Mouse (Mus musculus): Measurements from ENCODE around the gene Spag9. TPM values are rescaled to one million over a fixed set of nuclear protein-coding genes. Genes with fewer than 3 reads are reported as not detected.

The Spag9 gene
- total RNA-seq, 2 experiments from 2014 or later = 44.9 to 65.2 TPM

DNA sequence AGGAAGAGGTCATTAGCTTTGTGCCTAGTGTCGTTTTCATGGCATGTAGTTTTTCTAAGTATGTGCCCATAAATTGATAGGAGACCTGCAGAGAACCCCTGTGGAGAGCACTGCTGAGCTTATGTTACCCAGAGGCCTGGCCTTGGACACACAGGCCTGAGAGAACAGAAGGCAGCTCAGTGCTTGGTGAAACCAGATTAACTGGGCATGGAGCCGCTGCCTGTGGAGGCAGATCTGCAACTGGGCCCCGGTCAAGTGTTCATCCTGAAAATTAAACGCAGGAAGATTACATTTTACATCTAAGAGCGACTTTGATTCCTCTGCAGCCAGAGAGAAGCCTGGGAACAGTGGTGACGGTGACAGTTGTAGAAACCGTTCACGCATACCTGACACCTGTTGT, 132.6 kb downstream of the Spag9 start:
- no peak for ATAC-seq (ENCODE audit: poor library complexity, severe bottlenecking)

DNA sequence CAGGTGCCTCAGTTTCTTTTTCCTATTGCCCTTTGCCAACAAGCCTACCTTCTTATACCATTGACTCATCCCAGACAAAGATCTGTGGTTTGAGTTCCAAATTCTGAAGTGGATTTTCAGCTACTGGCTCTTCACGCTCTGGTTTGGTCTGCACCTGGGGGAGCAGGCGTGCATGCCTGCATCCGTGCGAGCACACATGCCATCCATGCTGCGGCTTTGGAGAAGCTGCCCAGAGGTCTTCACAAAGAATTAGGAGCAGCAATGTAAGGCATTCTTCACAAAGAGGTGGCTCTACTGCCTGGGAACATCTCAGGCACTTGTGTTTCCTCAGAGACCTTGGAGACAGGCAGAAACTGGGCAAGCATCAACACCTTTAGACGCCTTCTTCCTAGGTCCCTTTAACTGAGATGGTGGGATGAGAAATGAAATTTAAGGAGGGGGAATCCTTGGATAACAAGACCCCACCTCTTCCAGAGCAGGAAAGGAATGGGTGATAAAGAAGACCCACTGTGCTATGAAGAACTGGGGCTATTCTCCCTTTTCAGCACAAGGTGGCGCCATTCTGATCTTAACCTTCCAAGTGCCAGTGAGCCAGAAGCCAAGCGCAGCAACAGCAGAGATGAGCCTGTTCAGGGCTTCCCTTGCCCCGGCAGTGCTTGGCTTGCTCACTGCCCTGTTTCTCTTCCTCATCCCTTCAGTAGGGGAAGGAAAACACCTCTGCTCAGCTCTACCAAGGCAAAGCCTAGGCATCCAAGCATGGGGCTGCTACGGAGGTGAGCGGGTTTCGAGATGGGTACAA, 133.6 kb downstream of the Spag9 start:
- peak; percentile 51 for ATAC-seq (ENCODE audit: poor library complexity, severe bottlenecking)

DNA sequence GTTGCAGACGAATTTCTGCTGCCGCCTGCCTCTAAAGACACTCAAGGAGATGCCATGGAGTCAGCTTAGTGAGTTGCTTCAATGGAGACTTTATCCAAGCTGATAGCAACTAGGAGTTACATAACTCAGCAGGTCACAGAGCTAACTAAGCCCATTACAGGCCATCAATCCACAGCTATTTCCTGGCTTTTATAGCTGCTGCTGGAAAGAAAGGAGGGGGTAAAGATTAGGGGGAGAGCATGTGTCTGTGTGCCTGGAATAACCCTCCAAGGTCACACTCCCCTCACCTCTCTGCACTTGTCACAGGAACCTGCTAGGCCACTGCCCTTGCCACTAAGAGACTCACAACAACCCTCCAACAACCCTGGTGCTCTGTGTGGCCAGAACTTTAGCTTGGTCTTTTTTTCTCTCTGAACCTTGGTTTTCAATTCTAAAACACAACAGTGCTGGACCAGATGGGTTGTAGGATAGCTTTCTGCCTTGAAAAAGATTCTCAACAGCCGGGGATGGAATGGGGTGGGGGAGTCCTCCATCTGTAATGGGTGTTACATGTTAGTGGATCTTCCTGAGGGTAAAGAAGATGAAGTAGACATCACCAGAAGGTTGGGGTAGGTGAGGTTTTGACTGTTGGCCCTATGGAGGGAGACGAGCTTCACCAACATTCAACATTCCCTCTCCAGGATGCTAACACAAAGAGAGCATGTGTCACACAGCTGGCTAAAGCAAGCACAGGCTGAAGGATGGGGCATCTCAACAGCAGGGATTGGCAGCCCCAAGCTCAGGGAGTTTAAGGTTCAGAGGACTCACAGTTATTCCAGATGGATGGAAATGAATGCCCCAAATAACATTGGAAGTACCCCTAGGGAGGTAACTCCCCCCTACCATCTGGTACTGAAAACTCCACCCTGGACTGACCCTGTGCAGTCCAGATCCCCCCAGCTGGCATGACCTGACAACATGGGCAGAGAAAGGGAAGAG, 134.5 kb downstream of the Spag9 start:
- no peak for ATAC-seq (ENCODE audit: poor library complexity, severe bottlenecking)

DNA sequence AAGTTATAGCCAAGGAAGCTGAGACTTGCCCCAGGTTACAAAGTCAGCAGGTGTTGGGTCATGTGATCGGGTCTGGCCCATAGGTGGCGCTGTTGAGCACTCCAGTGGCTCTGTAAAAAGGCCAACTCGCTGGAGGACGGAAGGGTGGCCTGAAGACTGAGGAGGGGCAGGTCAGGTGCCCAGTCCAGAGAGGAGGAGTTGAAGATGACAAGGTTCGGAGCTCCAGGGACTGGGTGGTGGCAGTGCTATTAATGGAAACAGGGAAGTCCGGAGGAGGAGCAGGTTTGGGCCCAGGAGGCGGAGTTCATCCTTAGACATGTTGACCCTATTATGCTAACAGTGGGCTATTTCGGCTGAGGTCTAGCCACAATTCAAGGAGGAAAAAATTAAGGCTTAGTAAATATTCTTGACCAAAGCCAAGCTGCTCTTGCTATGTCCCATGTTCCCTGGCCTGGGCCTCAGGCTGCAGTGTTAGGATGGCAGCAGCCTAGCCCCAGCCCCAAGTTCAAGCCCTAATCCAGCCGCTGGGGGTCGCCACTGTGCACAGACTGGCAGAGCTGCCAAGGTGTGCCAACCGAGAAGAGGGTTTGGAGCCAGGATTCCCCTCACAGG, 137.6 kb downstream of the Spag9 start:
- peak; percentile 83 for ATAC-seq (ENCODE audit: poor library complexity, severe bottlenecking)

DNA sequence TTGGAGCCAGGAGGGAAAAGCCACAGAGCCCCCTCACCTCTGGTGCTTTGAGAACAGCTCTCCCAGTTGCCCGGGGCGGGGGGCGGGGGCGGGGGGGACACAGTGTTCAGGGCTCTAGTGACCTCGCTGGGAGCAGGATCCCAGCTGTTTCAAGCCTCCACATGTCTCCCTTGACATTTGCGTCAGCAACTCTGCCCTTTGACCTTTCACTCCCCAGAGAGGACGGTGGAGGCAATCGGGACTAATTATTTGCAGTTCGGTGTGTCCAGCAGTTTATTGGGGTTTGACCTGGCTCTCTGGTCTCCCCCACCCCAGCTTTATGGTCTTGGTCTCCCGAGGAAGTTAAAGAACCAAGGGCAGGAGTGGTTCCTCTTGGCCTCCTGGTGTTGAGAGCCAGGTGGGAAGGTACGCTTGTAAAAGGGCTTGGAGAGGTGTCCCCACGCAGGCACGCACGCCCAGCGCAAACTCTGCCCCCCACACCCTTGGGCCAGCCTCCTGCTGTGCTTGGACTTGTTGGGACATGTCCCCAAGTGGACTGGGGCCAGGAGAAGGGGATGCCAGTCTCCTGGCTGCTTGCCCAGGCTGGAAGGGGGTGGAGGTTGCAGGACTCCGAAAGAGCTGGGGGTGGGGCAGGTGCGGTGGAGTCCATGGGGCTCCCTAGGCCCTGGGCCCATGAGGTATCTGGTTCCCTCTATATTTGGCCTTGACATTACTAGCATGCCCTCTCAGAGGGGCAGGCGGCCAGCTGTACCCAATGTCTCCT, 138.4 kb downstream of the Spag9 start:
- no peak for ATAC-seq (ENCODE audit: poor library complexity, severe bottlenecking)

DNA sequence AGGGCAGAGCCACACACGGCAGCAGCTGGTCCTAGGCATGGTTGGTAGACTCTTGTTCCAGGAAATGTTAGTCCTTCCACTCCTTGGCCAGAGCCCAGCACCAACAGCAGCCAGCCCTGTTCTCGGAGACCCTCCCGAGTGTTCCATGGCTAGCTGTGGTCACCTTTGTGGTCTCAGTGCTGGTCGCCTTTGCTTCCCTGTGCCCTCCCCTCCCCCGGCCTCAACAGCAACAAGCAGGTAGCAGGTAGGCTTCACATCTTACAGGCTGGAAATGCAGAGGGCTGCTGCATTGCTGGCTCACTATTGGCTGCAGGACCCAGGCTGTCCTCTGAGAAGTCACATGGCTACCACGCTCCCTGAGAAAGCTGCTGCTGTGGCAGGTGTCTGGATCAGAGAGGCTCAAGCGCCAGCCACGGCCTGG, 139.7 kb downstream of the Spag9 start:
- no peak for ATAC-seq (ENCODE audit: poor library complexity, severe bottlenecking)

DNA sequence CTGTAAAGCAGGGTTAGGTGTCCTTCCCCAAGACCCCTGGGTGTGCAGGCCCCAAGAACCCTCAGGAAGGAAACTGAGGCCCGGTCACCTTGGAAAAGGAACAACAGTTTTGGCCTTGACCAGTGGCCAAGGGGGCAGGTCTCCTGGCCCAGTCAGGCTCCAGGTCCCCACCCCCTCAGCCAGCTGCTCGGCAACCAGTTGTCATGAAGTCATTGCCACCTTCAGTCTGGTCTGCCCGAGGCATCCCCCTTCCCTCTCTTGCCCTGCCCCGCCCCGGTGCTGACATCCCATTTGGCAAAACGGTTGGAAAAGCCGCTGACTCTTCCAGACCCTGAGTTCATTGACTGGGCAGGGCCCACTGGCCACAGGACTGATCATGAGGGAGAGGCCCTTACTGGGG, 140.8 kb downstream of the Spag9 start:
- no peak for ATAC-seq (ENCODE audit: poor library complexity, severe bottlenecking)

DNA sequence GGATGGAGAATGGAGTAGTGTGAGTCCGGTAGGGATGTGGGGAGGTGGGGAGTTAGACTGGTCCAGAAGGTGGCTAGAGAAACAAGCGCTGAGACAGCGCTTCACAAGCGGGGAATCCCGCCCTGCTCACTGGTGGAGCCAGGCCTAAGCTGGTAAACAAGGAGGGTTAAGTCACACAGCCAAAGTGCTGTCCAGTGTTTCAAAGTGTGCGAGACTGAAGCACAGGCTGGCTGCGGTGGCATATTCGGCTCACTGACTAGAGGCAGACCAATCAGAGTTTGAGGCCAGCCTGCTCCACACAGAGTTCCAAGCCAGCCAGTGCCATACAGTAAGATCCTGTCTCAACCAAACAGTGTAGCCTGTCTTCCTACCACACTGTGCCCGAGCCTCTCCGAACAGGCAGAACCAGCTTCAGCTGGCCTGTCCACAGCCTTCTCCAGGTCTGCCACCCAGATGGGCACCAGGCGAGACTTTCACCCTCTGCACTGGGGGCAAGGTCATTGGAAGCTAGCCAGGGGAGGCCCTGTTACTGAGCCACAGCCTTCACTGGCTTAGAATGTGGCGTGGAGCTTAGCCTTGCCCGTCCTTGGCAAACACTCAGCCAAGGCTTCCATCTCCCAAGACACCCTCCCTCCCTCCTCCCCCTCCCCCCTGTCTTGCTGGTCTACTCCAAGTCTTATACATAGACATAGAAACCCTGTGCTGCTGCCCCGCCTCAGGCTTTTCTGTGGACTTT, 141.6 kb downstream of the Spag9 start:
- no peak for ATAC-seq (ENCODE audit: poor library complexity, severe bottlenecking)

DNA sequence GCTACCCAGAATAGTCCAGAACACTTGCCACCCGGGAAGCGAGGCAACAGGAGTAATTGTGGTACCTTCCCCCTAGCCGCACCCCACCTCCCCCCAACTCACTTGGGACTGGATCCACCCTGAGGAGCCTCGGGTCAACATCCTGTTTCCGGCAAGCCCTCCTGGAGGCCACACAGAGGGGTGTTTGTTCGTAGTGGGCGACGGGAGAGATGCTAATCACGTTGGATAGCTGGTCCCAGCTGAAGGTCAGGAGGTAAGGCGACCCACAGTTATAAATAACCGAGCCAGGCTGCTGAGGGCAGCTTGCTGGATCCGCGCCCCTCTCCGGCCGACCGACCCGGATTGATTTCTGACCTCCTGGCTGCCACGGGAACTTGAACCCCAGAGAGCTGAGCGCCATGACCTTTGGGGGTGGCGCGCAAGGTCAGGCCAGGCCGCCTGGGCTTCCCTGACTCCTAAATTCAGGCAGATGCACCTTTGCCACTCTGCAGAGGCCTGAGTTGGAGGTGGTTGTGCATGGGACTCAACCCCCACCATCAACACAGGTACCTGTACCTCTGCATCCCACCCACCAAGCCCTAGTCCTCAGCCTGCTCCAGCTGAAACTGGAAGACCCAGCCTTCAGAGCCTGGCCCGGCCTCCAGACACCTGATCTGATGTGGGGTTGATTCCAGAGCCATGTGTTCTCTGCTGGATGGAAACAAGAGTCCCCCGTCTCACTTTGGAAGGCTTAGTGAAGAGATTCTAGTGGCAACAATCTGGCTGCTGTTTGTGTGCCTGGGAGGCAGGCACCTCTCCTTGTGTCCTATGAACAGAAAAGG, 142.7 kb downstream of the Spag9 start:
- no peak for ATAC-seq (ENCODE audit: poor library complexity, severe bottlenecking)

DNA sequence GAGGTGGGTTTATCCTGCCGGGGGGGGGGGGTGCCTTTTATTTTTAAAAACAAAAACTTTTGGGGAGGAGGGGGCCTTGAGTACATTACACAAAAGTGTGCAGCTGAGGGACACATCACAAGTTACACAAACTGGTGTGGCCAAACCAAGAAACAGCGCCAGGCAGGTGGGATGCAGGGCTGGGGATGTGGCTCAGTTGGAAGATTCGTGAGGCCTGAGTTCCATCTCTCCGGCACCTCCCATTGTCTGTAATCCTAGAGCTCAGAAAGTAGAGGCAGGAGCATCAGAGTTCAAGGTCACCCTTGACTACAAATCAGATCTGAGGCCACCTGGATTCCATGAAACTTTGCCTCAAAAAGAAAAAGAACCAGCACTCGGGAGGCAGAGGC, 143.3 kb downstream of the Spag9 start:
- no peak for ATAC-seq (ENCODE audit: poor library complexity, severe bottlenecking)

DNA sequence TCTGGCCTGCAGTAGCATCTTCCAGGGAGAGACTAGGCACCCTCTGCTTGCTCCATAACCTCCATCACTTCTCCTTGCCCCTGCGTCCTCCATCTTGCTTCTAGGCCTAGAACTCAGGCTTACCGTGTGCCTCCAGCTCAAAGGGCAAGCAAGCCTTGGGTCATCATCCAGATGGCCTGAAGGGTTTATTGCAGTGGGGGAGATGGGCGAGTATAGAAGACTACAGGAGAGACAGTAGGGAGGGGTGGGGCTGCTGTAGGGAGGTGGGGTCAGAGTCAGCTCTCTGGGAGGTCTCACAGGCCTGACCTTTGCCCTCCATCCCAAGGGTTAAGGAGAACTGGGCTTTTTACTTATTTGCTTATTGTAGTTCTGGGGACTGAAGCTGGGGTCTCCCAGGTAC, 144.6 kb downstream of the Spag9 start:
- ATAC-seq (ENCODE audit: poor library complexity, severe bottlenecking) = no peak

DNA sequence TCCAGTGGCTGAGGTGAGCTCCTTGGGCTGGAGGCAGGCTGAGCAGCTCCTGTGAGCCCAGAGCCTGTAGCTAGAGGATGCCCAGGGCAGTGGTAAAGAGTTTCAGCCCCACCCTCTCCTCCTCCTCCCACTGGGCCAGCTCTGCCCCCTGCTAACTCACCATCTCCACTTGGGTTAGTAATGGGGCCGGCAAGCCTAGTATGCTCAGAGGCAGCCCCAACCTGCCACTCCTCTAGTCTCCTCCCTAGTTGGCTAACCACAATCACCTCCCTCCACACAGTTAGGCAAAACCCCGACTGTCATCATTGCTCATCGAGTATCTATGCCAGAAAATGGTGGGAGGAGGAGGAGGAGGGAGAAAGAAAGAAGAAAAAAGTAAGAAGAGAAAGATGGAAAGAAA, 145.7 kb downstream of the Spag9 start:
- ATAC-seq (ENCODE audit: poor library complexity, severe bottlenecking) = peak; percentile 31; the same call in 1 of the 2 replicates

DNA sequence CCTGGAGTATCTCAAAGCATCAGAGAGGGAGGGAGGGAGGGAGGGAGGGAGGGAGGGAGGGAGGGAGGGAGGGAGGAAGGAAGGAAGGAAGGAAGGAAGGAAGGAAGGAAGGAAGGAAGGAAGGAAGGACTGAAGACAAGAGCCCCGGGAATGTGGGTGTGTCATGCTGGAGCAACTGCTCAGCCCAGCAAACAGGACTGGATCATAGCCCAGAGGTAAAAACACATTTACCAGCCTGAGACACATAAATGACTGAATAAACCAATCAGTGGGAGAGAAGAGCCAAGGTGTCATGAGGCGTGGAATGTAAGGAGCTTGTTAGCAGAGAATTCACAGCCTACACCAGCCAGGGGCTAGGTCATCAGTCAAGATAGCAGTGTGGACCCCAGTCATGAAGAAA, 147.4 kb downstream of the Spag9 start:
- ATAC-seq (ENCODE audit: poor library complexity, severe bottlenecking) = no peak

DNA sequence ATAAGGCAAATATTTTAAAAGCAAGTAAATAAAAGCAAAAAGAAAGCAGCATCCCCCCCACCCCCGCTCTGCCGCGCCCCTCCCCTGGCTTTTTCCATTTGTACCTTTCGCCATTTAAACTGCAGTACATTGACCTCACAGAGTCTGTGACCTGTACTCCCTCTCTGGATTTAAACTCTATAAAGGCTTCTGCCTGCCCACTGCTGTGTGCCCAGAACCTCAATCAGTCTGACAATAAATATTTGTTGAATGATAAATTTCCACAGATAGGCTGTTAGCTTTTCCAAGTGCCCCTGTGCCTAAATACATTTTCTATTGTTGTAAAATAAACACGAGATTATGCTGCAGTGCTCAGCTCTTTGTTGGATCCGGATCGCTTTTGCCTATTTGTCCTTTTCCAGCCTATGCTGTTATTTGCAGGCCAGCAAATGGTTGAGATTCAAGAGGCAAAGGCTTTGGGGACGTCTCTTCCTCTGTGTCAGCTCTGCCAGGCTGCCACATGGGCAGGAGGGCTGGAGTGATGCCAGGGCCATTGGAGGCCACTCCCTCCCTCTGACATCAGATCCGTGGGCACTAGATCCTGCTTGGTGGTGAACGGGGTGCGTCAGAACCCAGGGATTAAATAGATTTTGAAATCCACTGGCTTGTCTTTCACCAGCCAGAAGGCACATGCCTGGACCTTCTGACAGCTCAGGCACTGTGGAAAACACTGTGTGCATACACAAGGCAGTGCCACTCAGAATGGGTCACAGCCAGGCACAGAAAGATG, 149.1 kb downstream of the Spag9 start:
- peak; percentile 44 for ATAC-seq (ENCODE audit: poor library complexity, severe bottlenecking)

DNA sequence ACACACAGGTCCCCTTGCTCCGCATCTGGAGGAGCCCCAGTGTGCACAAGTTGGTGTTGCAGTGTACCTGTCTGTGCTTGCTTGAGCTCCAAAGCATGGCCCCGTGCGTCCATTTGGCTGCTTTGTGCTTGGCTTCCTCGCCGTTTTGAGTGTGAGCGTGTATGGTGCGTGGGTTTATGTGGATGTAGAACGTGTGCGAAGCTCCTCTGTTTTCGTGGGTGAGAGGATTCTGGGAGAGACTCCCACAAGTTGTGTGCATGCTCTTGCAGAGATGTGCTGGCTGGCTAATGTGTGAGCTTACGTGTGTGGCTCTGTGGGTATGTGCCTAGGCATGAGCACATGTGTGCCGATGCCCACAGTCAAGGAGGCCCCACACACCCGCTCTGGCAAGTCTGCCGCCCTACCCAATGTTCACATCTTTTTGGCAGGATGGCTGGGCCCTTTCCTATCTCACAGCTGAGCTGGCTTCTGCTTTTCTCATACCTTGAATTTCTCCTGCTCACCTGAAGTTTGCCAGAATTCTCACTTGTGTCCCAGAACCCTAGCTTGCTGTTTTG, 150.2 kb downstream of the Spag9 start:
- no peak for ATAC-seq (ENCODE audit: poor library complexity, severe bottlenecking)

DNA sequence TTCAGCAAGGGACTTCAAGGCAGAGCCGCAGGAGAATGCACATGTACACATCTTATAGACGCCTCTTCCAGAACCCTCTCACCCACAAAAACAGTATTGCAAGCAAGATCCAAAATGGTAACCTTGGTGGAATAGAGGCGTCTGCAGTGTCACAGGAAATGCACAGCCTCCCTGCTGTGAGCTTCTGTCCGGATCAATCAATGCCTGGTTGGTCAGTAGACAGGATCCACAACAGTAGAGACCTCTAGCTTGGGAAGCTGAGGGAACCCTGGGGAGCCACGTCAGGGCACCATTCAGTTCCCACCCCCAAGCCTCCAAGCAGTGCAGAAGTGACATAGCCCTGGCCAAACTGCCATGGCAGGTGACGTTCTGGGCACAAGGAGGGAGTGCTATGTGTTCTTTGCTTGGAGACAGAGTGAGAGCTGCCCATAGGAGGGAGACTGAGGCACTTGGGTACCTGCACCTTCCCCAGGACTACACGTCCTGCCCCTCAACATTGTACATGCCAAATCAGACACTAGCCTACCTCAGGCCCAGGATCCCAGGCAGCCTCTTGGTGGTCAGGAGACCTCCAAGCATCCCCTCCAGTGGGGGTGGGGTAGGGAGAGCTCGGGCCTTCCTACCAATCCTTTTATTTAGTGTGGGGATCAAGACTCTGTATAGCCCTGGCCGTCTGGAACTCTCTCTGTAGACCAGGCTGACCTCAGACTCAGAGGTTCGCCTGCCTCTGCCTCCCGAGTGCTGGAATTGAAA, 151.0 kb downstream of the Spag9 start:
- no peak for ATAC-seq (ENCODE audit: poor library complexity, severe bottlenecking)

DNA sequence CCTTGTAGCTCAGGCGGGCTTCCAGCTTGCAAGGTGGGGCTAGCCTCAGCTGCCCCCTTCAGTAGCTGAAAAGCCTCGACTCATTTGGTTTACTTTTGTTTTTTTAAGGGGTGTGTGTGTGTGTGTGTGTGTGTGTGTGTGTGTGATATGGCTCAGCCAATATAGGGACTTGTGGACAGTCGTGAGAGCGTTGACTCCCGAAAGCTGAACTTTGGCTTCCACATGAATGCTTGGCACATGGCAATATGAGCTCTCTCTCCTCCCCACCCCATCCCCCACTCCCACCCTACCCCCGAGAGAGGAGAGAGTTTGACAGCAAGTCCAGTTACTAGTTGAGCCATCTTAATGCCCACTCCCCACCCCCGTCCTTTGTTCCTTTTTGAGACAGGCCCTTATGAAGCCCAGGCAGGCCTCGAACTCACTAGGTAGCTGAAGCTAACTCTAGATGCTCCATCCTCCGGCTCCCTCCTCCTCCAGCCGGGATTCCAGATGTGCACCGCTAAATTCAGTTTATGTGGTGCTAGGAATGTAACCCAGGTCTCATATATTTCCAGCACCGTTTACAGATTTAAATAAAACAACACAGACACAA, 152.3 kb downstream of the Spag9 start:
- no peak for ATAC-seq (ENCODE audit: poor library complexity, severe bottlenecking)

Measured in megakaryocyte, adult 5-6 weeks (primary cell).